13 mouse cellular contexts compared by ENCODE assay signal in genomic region chr4:52709563-52709962, GRCm38 (mm10).
"Had no signal": no experiment of that assay in that cellular context is flagged by ENCODE, and none has a peak within 500 bp of the region (broad histone marks: within the 10 kb centered on the region; RNA-seq: fewer than 3 reads in every experiment).

No protein-coding gene starts in this region.

- H3K27me3 ChIP-seq: neural tube, embryonic 15.5 days had no signal

- ATAC-seq: intestine, embryonic 16.5 days; lung, postnatal 0 days had no signal

- H3K4me2 ChIP-seq: neural tube, embryonic 15.5 days had no signal

- H3K4me1 ChIP-seq: midbrain, embryonic 10.5 days; neural tube, embryonic 15.5 days had no signal

- H3K9ac ChIP-seq: liver, embryonic 14.5 days; neural tube, embryonic 15.5 days had no signal

- DNase-seq: lung, adult 18-20 months; lung, postnatal 4 days; midbrain, embryonic 14.5 days; right cerebral cortex, adult 18-20 months; right cerebral cortex, postnatal 25 days; thymus, postnatal 36 days had no signal

- H3K4me3 ChIP-seq: left cerebral cortex, adult 2 months; midbrain, embryonic 10.5 days; myocyte; neural tube, embryonic 15.5 days had no signal

- H3K9me3 ChIP-seq: midbrain, embryonic 10.5 days; neural tube, embryonic 15.5 days had no signal

- H3K36me3 ChIP-seq: midbrain, embryonic 10.5 days; neural tube, embryonic 15.5 days had no signal

- H3K27ac ChIP-seq: left cerebral cortex, adult 2 months; liver, embryonic 14.5 days; midbrain, embryonic 10.5 days; neural tube, embryonic 15.5 days had no signal
